Comparison of ENCODE assay signal across 8 mouse cellular contexts in the genomic region with DNA sequence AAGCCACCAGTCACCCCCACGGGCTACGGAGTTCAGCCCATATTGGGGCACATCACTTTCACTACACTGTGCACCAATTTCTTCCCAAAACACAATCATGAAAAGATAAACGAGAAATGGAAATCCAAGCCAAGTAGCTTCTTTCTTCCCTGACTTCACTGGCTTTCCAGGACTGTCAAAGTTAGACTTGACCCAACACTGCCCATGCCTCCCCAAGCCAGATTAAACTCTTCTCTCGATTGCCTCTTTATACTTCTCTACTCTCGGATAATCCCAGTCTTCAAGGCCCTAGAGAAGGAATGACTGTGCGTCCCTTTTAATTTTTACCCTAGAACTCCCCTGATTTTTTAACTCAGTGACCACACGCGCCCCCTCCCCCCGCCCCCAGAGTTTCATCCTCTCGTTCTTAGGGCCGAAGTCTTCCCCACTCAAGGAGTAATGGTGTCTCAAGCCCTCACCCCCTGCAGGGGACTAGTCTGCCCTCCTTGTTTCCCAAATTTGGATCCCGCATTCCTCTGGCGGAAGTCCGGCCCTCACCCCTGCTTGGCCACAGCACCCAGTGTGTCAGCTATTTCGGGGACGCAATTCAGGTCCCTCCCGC. TPM values are rescaled to one million over a fixed set of nuclear protein-coding genes. Genes with fewer than 3 reads are reported as not detected.
DNase-seq lines count a peak whose midpoint lies in the region; ATAC-seq and TF ChIP-seq lines count a peak whose summit lies in the region.

No protein-coding gene starts in this region.

- no peaks in the 10 kb centered on the region for H3K27me3 ChIP-seq in kidney, adult 2 months (replicated peaks; ENCODE audit: control insufficient read depth, insufficient read depth, low read length)
- H3K27me3 ChIP-seq in hindbrain, embryonic 13.5 days = no peaks in the 10 kb centered on the region
- H3K27me3 ChIP-seq in midbrain, embryonic 15.5 days (replicated peaks) = no peaks in the 10 kb centered on the region

- TF ChIP-seq CTCF in kidney, adult 2 months (conservative IDR thresholded peaks at IDR 0.05; ENCODE audit: insufficient read depth, insufficient read length, low read depth, low read length) = no peak

- peak overlapping the region; percentile 79 for H3K4me3 ChIP-seq in kidney, adult 2 months (ENCODE audit: insufficient read depth, low read depth, low read length)
- peak overlapping the region; percentile 85 for H3K4me3 ChIP-seq in brown adipose tissue, adult 24 weeks (ENCODE audit: insufficient read depth, low read depth, low read length)
- H3K4me3 ChIP-seq in hindbrain, embryonic 13.5 days = peak overlapping the region; percentile 69
- peak overlapping the region; percentile 82 for H3K4me3 ChIP-seq in midbrain, embryonic 15.5 days

- peaks cover 3% of the 10 kb centered on the region; the same call in 1 of the 2 replicates for H3K36me3 ChIP-seq in kidney, adult 2 months (ENCODE audit: control insufficient read depth, insufficient read depth, low read length)
- peaks cover 35% of the 10 kb centered on the region for H3K36me3 ChIP-seq in hindbrain, embryonic 13.5 days
- peaks cover 27% of the 10 kb centered on the region for H3K36me3 ChIP-seq in midbrain, embryonic 15.5 days (replicated peaks)

- no peak for DNase-seq in kidney, adult 2 months
- no peak for DNase-seq in kidney, postnatal 10 days
- DNase-seq in yolk sac, embryonic 10.5 days (ENCODE audit: low spot score) = no peak
- no peak for DNase-seq in thymus, postnatal 25 days
- no peak for DNase-seq in spleen, postnatal 36 days (ENCODE audit: low spot score in 2 of 2)

- WGBS in kidney, adult 2 months = 3% methylated on average over 17 of the region's 17 CpGs
- WGBS in hindbrain, embryonic 13.5 days = 6% methylated on average over 17 of the region's 17 CpGs
- 7% methylated on average over 17 of the region's 17 CpGs for WGBS in midbrain, embryonic 15.5 days

- no peaks in the 10 kb centered on the region for H3K9me3 ChIP-seq in hindbrain, embryonic 13.5 days
- H3K9me3 ChIP-seq in midbrain, embryonic 15.5 days = no peaks in the 10 kb centered on the region

- no peak for TF ChIP-seq POLR2A in kidney, adult 2 months (IDR thresholded peaks at IDR 0.05; ENCODE audit: low read depth, low read length)

- no peak overlapping the region for H3K27ac ChIP-seq in kidney, adult 2 months (ENCODE audit: insufficient read depth, low read depth, low read length)
- 0 out of 2 replicates have a peak overlapping the region, but pooled peaks have one; percentile 49 for H3K27ac ChIP-seq in brown adipose tissue, adult 24 weeks (replicated peaks; ENCODE audit: low read depth, low read length)
- peak overlapping the region; percentile 83 for H3K27ac ChIP-seq in hindbrain, embryonic 13.5 days
- H3K27ac ChIP-seq in midbrain, embryonic 15.5 days = peak overlapping the region; percentile 85

- ATAC-seq in hindbrain, embryonic 13.5 days (ENCODE audit: low FRiP score) = peak; percentile 76; the same call in 1 of the 2 replicates
- ATAC-seq in midbrain, embryonic 15.5 days (replicated peaks) = peak; percentile 2

- peak overlapping the region; percentile 74 for H3K4me2 ChIP-seq in hindbrain, embryonic 13.5 days
- peak overlapping the region; percentile 64 for H3K4me2 ChIP-seq in midbrain, embryonic 15.5 days

- no peaks in the 10 kb centered on the region; the same call in none of the 2 replicates for H3K4me1 ChIP-seq in kidney, adult 2 months (ENCODE audit: control insufficient read depth, insufficient read depth, low read length)
- peaks cover 3% of the 10 kb centered on the region; the same call in 1 of the 2 replicates for H3K4me1 ChIP-seq in brown adipose tissue, adult 24 weeks (ENCODE audit: control insufficient read depth, insufficient read depth, insufficient read length, low read length)
- H3K4me1 ChIP-seq in hindbrain, embryonic 13.5 days (replicated peaks) = peaks cover 26% of the 10 kb centered on the region
- H3K4me1 ChIP-seq in midbrain, embryonic 15.5 days = peaks cover 15% of the 10 kb centered on the region

- peak overlapping the region; percentile 76 for H3K9ac ChIP-seq in hindbrain, embryonic 13.5 days
- peak overlapping the region; percentile 71 for H3K9ac ChIP-seq in midbrain, embryonic 15.5 days

RNA-seq across cellular contexts. Expression of gene Prmt5, which starts 0.5 kb away (rescaled TPM):
- polyA plus RNA-seq in kidney, adult 2 months (2012; rRNA removed) = 30.9 and 33.0 TPM in 2 replicates
- 20.4 and 25.8 TPM in 2 replicates for polyA plus RNA-seq in brown adipose tissue, adult 24 weeks (2012; ENCODE audit: insufficient read depth, insufficient read length, missing spikeins)
- polyA plus RNA-seq in hindbrain, embryonic 13.5 days (2015; fragmentation: Nextera tagmentation; extraction: Ambion mirVana) = 91.1 and 92.8 TPM in 2 replicates
- 99.8 and 102 TPM in 2 replicates for polyA plus RNA-seq in midbrain, embryonic 15.5 days (2015; fragmentation: Nextera tagmentation; extraction: Ambion mirVana)

RNA-seq across cellular contexts. Expression of gene Haus4, which starts 37.6 kb away (rescaled TPM):
- 9.6 and 10.0 TPM in 2 replicates for polyA plus RNA-seq in kidney, adult 2 months (2012; rRNA removed)
- polyA plus RNA-seq in brown adipose tissue, adult 24 weeks (2012; ENCODE audit: insufficient read depth, insufficient read length, missing spikeins) = 4.1 and 6.8 TPM in 2 replicates
- 19.8 and 21.3 TPM in 2 replicates for polyA plus RNA-seq in hindbrain, embryonic 13.5 days (2015; fragmentation: Nextera tagmentation; extraction: Ambion mirVana)
- 14.2 and 14.8 TPM in 2 replicates for polyA plus RNA-seq in midbrain, embryonic 15.5 days (2015; fragmentation: Nextera tagmentation; extraction: Ambion mirVana)

RNA-seq across cellular contexts. Expression of gene Rem2, which starts 40.9 kb away (rescaled TPM):
- 0.23 and 0.30 TPM in 2 replicates for polyA plus RNA-seq in kidney, adult 2 months (2012; rRNA removed)
- not detected in 2 replicates for polyA plus RNA-seq in brown adipose tissue, adult 24 weeks (2012; ENCODE audit: insufficient read depth, insufficient read length, missing spikeins)
- polyA plus RNA-seq in hindbrain, embryonic 13.5 days (2015; fragmentation: Nextera tagmentation; extraction: Ambion mirVana) = 48.0 and 48.8 TPM in 2 replicates
- 45.2 and 47.1 TPM in 2 replicates for polyA plus RNA-seq in midbrain, embryonic 15.5 days (2015; fragmentation: Nextera tagmentation; extraction: Ambion mirVana)

RNA-seq across cellular contexts. Expression of gene Lrp10, which starts 52.9 kb away (rescaled TPM):
- polyA plus RNA-seq in kidney, adult 2 months (2012; rRNA removed) = 168 and 211 TPM in 2 replicates
- polyA plus RNA-seq in brown adipose tissue, adult 24 weeks (2012; ENCODE audit: insufficient read depth, insufficient read length, missing spikeins) = 36.5 and 53.8 TPM in 2 replicates
- 29.9 and 32.0 TPM in 2 replicates for polyA plus RNA-seq in hindbrain, embryonic 13.5 days (2015; fragmentation: Nextera tagmentation; extraction: Ambion mirVana)
- 28.9 and 31.4 TPM in 2 replicates for polyA plus RNA-seq in midbrain, embryonic 15.5 days (2015; fragmentation: Nextera tagmentation; extraction: Ambion mirVana)

Comparison
In these comparisons a context has a peak if more than half of its experiments do, and no peak if none do; other contexts are left out.
1. RNA of gene Rem2, which starts 40.9 kb away (polyA plus RNA-seq): 48.0 to 48.8 TPM in hindbrain, embryonic 13.5 days and 45.2 to 47.1 TPM in midbrain, embryonic 15.5 days; 0.23 to 0.30 TPM in kidney, adult 2 months and not detected in brown adipose tissue, adult 24 weeks; every median in the first group is over 10 times any median in the second.
2. Peak in every context shown above with its lines, with median percentiles within 50 percentile points of each other: H3K4me3 ChIP-seq.